Mouse (Mus musculus): Measurements from ENCODE around the gene Gm19668.

- TF ChIP-seq POLR2A (IDR thresholded peaks at IDR 0.05; ENCODE audit: insufficient read length, low read depth) (no peak), TCF3 (IDR thresholded peaks at IDR 0.05; ENCODE audit: insufficient read length, low read depth) (no peak), E2F4 (IDR thresholded peaks at IDR 0.05; ENCODE audit: insufficient read depth) (no peak), MYOD1 (IDR thresholded peaks at IDR 0.05; ENCODE audit: control insufficient read depth in 1 of 3, insufficient read length in 2 of 3, low read depth in 2 of 3) (no peak), MYOG (IDR thresholded peaks at IDR 0.05; ENCODE audit: control insufficient read depth in 1 of 3, insufficient read depth in 1 of 3, insufficient read length in 2 of 3, low read depth in 2 of 3) (no peak), POLR2AphosphoS2 (IDR thresholded peaks at IDR 0.05; ENCODE audit: insufficient read length, low read depth) (no peak), USF1 (IDR thresholded peaks at IDR 0.05; ENCODE audit: low read depth) (no peak), MAX (IDR thresholded peaks at IDR 0.05; ENCODE audit: low read depth) (no peak), TCF12 (IDR thresholded peaks at IDR 0.05; ENCODE audit: insufficient read depth, poor library complexity, severe bottlenecking) (no peak), REST (IDR thresholded peaks at IDR 0.05; ENCODE audit: insufficient read depth, insufficient read length) (no peak)
Observed at GRCm38 (mm10) chr10:77839006-77839405, 40.1 kb upstream of the Gm19668 start.
